Mouse (Mus musculus) cerebellum, adult 2 months (tissue): ENCODE results near the gene Xk.
"Not testable (repeated sequence)": the region's sequence is repeated elsewhere in the genome, so short reads cannot be mapped to it uniquely, and the experiment has no call there.

ENCODE experiments used
- CTCF ChIP-seq: fragments of 200-500 bp; IDR thresholded peaks from 2 replicates; pipeline ENCODE4 v1.5.1; 2011; ENCODE audit warnings: low read depth, mild to moderate bottlenecking, control low read depth, low read length, moderate library complexity, borderline replicate concordance; ENCODE audit not compliant: insufficient read depth
- POLR2A ChIP-seq: fragments of 200-500 bp; IDR thresholded peaks from 2 replicates; pipeline ENCODE4 v1.6.1; 2011; ENCODE audit warnings: low read length, control low read depth, borderline replicate concordance; ENCODE audit not compliant: insufficient read depth

- TF ChIP-seq CTCF, POLR2A: not testable (repeated sequence)
Observed at GRCm38 (mm10) chrX:9334996-9335395, 62.4 kb downstream of the Xk start.
